Mouse (Mus musculus) kidney, adult 2 months (tissue): ENCODE results near the gene Cdh23. TPM values are rescaled to one million over a fixed set of nuclear protein-coding genes. Genes with fewer than 3 reads are reported as not detected.

Source experiments
- DNase-seq: peaks from one replicate; pipeline ENCODE4 v3.0.0; 2021
- H3K27ac ChIP-seq: fragments of 200-500 bp; 2 replicates; pipeline ENCODE4 v1.5.1; 2012; ENCODE audit warnings: low read depth, low read length, control low read depth, inconsistent platforms; ENCODE audit not compliant: insufficient read depth
- H3K27me3 ChIP-seq: fragments of 200-500 bp; replicated peaks from 2 replicates; pipeline ENCODE4 v1.6.1; 2012; ENCODE audit warnings: mild to moderate bottlenecking, moderate library complexity, low read length, inconsistent platforms; ENCODE audit not compliant: control insufficient read depth, insufficient read depth
- H3K36me3 ChIP-seq: fragments of 200-500 bp; 2 replicates; pipeline ENCODE4 v1.6.1; 2012; ENCODE audit warnings: mild to moderate bottlenecking, moderate library complexity, low read length, inconsistent platforms; ENCODE audit not compliant: control insufficient read depth, insufficient read depth
- H3K4me1 ChIP-seq: fragments of 200-500 bp; 2 replicates; pipeline ENCODE4 v1.6.1; 2011; ENCODE audit warnings: low read length; ENCODE audit not compliant: control insufficient read depth, insufficient read depth
- H3K4me3 ChIP-seq: fragments of 200-500 bp; 2 replicates; pipeline ENCODE4 v1.5.1; 2011; ENCODE audit warnings: mild to moderate bottlenecking, low read depth, low read length, control low read depth; ENCODE audit not compliant: insufficient read depth
- CTCF ChIP-seq: fragments of 200-500 bp; conservative IDR thresholded peaks from 2 replicates; pipeline ENCODE4 v1.5.1; 2011; ENCODE audit warnings: low read depth, mild to moderate bottlenecking, control low read depth, low read length, moderate library complexity, mixed read lengths; ENCODE audit not compliant: insufficient read depth, insufficient read length
- POLR2A ChIP-seq: fragments of 200-500 bp; IDR thresholded peaks from one replicate; pipeline ENCODE4 v1.6.1; 2011; ENCODE audit warnings: low read depth, low read length, control low read depth
- WGBS: fragments of 180-500 bp; shearing (Covaris S2); methylation state at CpG from one replicate; pipeline ENCODE4 v1.1.7; 2018; 5-methylcytosine and 5-hydroxymethylcytosine counted together
- polyA plus RNA-seq: library from polyadenylated mRNA; depleted of rRNA; stranded (reverse); fragments of >200 nt; gene quantifications from 2 replicates; pipeline ENCODE4 v1.2.3, GENCODE M21; 2012

The Cdh23 gene
- polyA plus RNA-seq, 1 experiment: 0.17 TPM

GRCm38 (mm10) chr10:60367145-60367544 lies 329.1 kb downstream of the Cdh23 start:
- DNase-seq: no peak
- no peak for TF ChIP-seq CTCF
- no peak for TF ChIP-seq POLR2A

GRCm38 (mm10) chr10:60363426-60363825 lies 332.9 kb downstream of the Cdh23 start:
- no peak overlapping the region for H3K27ac ChIP-seq
- 82% methylated on average over 6 of the region's 6 CpGs for WGBS
- DNase-seq: no peak
- no peaks in the 10 kb centered on the region for H3K36me3 ChIP-seq
- H3K4me3 ChIP-seq: no peak overlapping the region
- H3K27me3 ChIP-seq: no peaks in the 10 kb centered on the region; the same call in 1 of the 2 replicates
- TF ChIP-seq POLR2A: no peak
- no peak for TF ChIP-seq CTCF
- H3K4me1 ChIP-seq: no peaks in the 10 kb centered on the region

More at GRCm38 (mm10) chr10:60367145-60367544, 329.1 kb downstream of the Cdh23 start:
- WGBS: 84% methylated on average over 2 of the region's 2 CpGs
- Histone ChIP-seq H3K27me3 (no peaks in the 10 kb centered on the region; the same call in 1 of the 2 replicates), H3K36me3 (no peaks in the 10 kb centered on the region), H3K4me3 (no peak overlapping the region), H3K27ac (no peak overlapping the region), H3K4me1 (no peaks in the 10 kb centered on the region)

GRCm38 (mm10) chr10:60362310-60362628 lies 334.0 kb downstream of the Cdh23 start:
- TF ChIP-seq CTCF: no peak
- TF ChIP-seq POLR2A: no peak
- no peak for DNase-seq
- H3K36me3 ChIP-seq: no peaks in the 10 kb centered on the region
- 47% methylated on average over 2 of the region's 2 CpGs for WGBS
- H3K27me3 ChIP-seq: no peaks in the 10 kb centered on the region; the same call in 1 of the 2 replicates
- H3K4me1 ChIP-seq: no peaks in the 10 kb centered on the region
- H3K4me3 ChIP-seq: no peak overlapping the region
- no peak overlapping the region for H3K27ac ChIP-seq

- H3K4me1 ChIP-seq: no peaks in the 10 kb centered on the region
- no peaks in the 10 kb centered on the region; the same call in 1 of the 2 replicates for H3K27me3 ChIP-seq
- no peak for TF ChIP-seq POLR2A
- TF ChIP-seq CTCF: no peak
- H3K4me3 ChIP-seq: no peak overlapping the region
- H3K36me3 ChIP-seq: no peaks in the 10 kb centered on the region
- no peak overlapping the region for H3K27ac ChIP-seq
- WGBS: 52% methylated on average over 12 of the region's 12 CpGs
- no peak for DNase-seq
Measured at GRCm38 (mm10) chr10:60361615-60362309, 334.5 kb downstream of the Cdh23 start.

GRCm38 (mm10) chr10:60358776-60359175 lies 337.5 kb downstream of the Cdh23 start:
- Histone ChIP-seq H3K4me1 (no peaks in the 10 kb centered on the region), H3K27me3 (no peaks in the 10 kb centered on the region; the same call in 1 of the 2 replicates)
- TF ChIP-seq CTCF (no peak), POLR2A (no peak)

GRCm38 (mm10) chr10:60357901-60358300 lies 338.4 kb downstream of the Cdh23 start:
- no peak overlapping the region for H3K27ac ChIP-seq
- TF ChIP-seq CTCF (no peak), POLR2A (no peak)
- WGBS: 95% methylated on average over 14 of the region's 14 CpGs
- H3K4me1 ChIP-seq: no peaks in the 10 kb centered on the region
- DNase-seq: no peak
- H3K4me3 ChIP-seq: no peak overlapping the region
- no peaks in the 10 kb centered on the region for H3K27me3 ChIP-seq
- no peaks in the 10 kb centered on the region for H3K36me3 ChIP-seq

More at GRCm38 (mm10) chr10:60358776-60359175, 337.5 kb downstream of the Cdh23 start:
- DNase-seq: no peak
- Histone ChIP-seq H3K36me3 (no peaks in the 10 kb centered on the region), H3K27ac (no peak overlapping the region), H3K4me3 (no peak overlapping the region)
- WGBS: 69% methylated on average over 4 of the region's 4 CpGs

GRCm38 (mm10) chr10:60357441-60357840 lies 338.8 kb downstream of the Cdh23 start:
- no peaks in the 10 kb centered on the region for H3K36me3 ChIP-seq
- 80% methylated on average over 4 of the region's 4 CpGs for WGBS
- no peaks in the 10 kb centered on the region for H3K27me3 ChIP-seq
- H3K4me3 ChIP-seq: no peak overlapping the region
- DNase-seq: no peak
- no peak overlapping the region for H3K27ac ChIP-seq
- TF ChIP-seq CTCF (no peak), POLR2A (no peak)
- H3K4me1 ChIP-seq: no peaks in the 10 kb centered on the region

- 53% methylated on average over 11 of the region's 11 CpGs for WGBS
- no peaks in the 10 kb centered on the region for H3K4me1 ChIP-seq
- H3K27me3 ChIP-seq: no peaks in the 10 kb centered on the region
- no peak for DNase-seq
- H3K4me3 ChIP-seq: no peak overlapping the region
- TF ChIP-seq CTCF (no peak), POLR2A (no peak)
- H3K36me3 ChIP-seq: no peaks in the 10 kb centered on the region
- no peak overlapping the region for H3K27ac ChIP-seq
Measured at GRCm38 (mm10) chr10:60354881-60355677, 341.2 kb downstream of the Cdh23 start.
